Mouse (Mus musculus) C3H10T1/2 (cell line): ENCODE measurements around the gene Bpifb9a. TPM values are rescaled to one million over a fixed set of nuclear protein-coding genes. Genes with fewer than 3 reads are reported as not detected.

Experiments used
- polyA plus RNA-seq, 2 experiments: library from polyadenylated mRNA; unstranded; fragments of >200 nt; fragmentation: generic; extraction: Trizol; gene quantifications; one replicate each; pipeline ENCODE4 v1.2.1; 2012; ENCODE audit warnings: missing spikeins in 2 of 2

Bpifb9a gene
- polyA plus RNA-seq: not detected

DNA sequence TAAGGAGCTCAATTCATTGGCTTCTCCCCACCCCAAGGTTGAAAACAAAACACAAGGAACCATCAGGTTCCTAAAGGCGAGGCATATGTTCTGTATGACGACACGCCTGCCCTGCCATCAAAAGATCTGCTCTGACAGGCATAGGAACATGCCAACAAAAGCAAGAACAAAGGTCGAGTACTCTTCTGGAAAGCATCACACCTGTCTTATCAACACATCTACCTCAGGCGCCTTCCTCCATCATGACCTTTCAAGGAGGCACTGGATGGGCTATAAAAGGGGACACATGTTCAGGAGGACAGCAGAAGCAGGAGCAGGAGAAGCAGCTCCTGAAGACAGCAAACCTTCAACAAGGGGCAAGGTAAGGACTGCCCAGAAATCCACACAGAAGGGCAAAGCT is at the start of gene Bpifb9a:
Gene Bpifb9a, plus strand, starts transcription at position 301 of the 400 bp plus-strand sequence.

DNA sequence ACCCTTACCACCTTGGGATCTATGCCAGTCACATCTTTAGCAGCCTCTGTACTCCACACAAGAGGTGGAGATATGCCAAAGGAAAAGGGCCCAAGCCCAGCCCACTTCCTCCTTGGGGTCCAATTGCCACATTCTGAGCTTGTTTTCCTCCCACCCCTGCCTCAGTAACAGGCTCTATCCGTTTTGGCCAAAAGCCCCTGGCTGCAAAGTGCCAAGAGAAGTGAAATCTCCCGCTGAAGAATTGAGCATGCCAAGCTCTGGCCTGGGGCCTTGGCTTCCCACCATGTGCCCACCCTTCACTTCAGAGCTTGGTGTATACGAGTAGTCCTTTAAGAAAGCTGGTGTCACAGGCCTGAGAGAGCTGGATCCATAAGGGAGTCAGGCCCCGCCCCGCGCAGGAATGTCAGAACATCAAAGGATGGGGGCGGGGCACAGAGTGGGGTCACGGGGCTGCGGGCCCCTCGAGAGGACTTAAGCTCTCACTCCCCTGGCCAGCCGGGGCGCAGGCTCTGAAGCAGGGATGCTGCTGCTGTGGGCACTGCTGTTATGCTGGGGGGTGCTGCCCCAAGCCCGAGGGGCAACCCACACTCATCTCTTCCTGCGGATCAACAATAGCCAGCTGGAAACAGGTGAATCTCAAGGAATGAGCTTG is 34.3 kb upstream of the Bpifb9a start, which contains the start of gene Bpifb5:
Gene Bpifb5, plus strand, starts transcription at position 478 of the 652 bp plus-strand sequence.

DNA sequence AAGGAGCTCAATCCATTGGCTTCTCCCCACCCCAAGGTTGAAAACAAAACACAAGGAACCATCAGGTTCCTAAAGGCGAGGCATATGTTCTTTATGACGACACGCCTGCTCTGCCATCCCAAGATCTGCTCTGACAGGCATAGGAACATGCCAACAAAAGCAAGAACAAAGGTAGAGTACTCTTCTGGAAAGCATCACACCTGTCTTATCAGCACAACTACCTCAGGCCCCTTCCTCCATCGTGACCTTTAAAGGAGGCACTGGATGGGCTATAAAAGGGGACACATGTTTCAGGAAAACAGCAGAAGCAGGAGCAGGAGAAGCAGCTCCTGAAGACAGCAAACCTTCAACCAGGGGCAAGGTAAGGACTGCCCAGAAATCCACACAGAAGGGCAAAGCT is 49.3 kb downstream of the Bpifb9a start, which contains the start of gene Bpifb9b:
Gene Bpifb9b, plus strand, starts transcription at position 301 of the 400 bp plus-strand sequence.

Other genes with a start within 250 kb of the Bpifb9a start
- not detected for gene Bpifa2, start 249.6 kb upstream of the Bpifb9a start, polyA plus RNA-seq
- gene Bpifa3, start 127.5 kb upstream of the Bpifb9a start, polyA plus RNA-seq: not detected
- gene Bpifa1, start 115.0 kb upstream of the Bpifb9a start, polyA plus RNA-seq: not detected
- gene Bpifa5, start 95.2 kb upstream of the Bpifb9a start, polyA plus RNA-seq: not detected
- gene Bpifb1, start 67.0 kb upstream of the Bpifb9a start, polyA plus RNA-seq: not detected
- gene Bpifb5, start 34.1 kb upstream of the Bpifb9a start, polyA plus RNA-seq: not detected
- gene Bpifb9b, start 49.4 kb downstream of the Bpifb9a start, polyA plus RNA-seq: not detected
- gene Cdk5rap1, start 115.2 kb downstream of the Bpifb9a start, polyA plus RNA-seq: 1 to 10 TPM; 3.0 to 8.0 TPM
- 10 to 100 TPM; 46.9 to 47.9 TPM for gene Snta1, start 150.2 kb downstream of the Bpifb9a start, polyA plus RNA-seq
- gene Cbfa2t2, start 178.6 kb downstream of the Bpifb9a start, polyA plus RNA-seq: 1 to 10 TPM; 1.5 to 9.9 TPM